Mouse (Mus musculus): ENCODE data around the gene Olfr1192-ps1.
"Not testable (repeated sequence)": the region's sequence is repeated elsewhere in the genome, so short reads cannot be mapped to it uniquely, and the experiment has no call there.

The Olfr1192-ps1 gene

DNA sequence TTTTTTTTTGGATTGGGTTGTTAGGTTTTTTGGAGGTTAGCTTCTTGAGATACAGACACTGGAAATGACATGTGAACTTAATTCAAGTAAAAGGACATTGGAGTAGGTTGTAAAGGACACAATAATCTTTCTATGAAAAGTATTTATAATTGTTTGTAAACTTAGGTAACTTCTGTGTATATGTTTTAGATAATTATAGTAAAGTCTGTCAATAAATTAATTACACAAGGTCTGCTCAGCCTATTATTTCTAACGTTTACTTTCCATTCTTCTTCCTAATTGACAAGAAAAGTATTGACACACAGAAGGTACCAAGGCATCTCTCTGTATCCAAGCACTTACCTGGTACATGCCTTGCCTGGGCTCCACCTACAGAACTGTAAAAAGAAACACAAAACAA lies at the start of gene Olfr1192-ps1:
Gene Olfr1192-ps1 (plus strand): TSS at position 301 of the 400 bp plus-strand sequence.
- no peak for TF ChIP-seq GATA4 (IDR thresholded peaks at IDR 0.05; ENCODE audit: insufficient replicate concordance, low read length)

DNA sequence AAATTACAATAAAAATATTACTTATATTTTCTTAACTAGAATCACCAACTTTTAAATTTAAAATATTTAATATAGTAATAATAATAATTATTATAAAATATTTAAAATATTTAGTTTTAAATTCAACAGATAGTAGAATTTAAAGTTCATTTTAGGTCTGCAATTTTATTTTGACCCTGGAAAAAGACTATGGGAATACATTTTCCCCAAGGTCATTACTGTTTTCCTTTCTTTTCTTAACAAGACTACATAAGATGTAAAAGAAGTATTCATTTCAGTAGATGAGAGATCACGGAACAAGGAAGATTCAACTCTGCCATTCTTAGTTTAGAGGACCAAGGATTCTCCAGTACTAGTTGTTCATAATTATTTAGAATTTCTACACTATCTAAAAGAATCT lies 8.1 kb upstream of the Olfr1192-ps1 start, which contains the start of gene Olfr1191-ps1:
Gene Olfr1191-ps1 (plus strand): TSS at position 301 of the 400 bp plus-strand sequence.
- TF ChIP-seq GATA4 (IDR thresholded peaks at IDR 0.05; ENCODE audit: insufficient replicate concordance, low read length): not testable (repeated sequence)

DNA sequence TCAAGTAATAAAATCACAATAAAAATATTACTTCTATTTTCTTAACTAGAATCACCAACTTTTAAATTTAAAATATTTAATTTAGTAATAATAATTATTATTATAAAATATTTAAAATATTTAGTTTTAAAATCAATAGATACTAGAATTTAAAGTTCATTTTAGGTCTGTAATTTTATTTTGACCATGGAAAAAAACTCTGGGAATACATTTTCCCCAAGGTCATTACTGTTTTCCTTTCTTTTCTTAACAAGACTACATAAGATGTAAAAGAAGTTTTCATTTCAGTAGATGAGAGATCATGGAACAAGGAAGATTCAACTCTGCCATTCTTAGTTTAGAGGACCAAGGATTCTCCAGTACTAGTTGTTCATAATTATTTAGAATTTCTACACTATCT lies 27.0 kb downstream of the Olfr1192-ps1 start, which contains the start of gene Olfr1193:
Gene Olfr1193 (plus strand): TSS at position 301 of the 400 bp plus-strand sequence.
- TF ChIP-seq GATA4 (IDR thresholded peaks at IDR 0.05; ENCODE audit: insufficient replicate concordance, low read length): not testable (repeated sequence)

DNA sequence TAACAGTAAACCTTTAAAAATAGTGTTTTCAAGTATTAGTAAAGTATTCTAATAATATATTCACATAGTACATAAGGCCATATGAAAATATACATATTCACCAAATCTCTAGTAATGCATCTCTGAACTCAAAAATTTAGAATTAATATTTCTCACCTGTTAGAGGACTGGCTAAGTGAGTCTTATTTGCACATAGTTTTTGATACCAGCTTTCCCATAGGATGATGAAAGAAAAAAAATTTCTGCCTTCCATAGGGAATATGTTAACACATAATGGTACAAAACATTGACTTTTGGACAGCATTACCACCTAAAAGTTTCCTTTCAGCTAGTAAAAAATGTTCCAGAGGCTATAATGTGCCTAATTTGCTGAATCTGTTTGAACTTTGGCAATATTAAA lies 40.8 kb downstream of the Olfr1192-ps1 start, which contains the start of gene Olfr1195:
Gene Olfr1195 (minus strand): TSS at position 101 of the 400 bp plus-strand sequence.
- TF ChIP-seq GATA4 (IDR thresholded peaks at IDR 0.05; ENCODE audit: insufficient replicate concordance, low read length): no peak

DNA sequence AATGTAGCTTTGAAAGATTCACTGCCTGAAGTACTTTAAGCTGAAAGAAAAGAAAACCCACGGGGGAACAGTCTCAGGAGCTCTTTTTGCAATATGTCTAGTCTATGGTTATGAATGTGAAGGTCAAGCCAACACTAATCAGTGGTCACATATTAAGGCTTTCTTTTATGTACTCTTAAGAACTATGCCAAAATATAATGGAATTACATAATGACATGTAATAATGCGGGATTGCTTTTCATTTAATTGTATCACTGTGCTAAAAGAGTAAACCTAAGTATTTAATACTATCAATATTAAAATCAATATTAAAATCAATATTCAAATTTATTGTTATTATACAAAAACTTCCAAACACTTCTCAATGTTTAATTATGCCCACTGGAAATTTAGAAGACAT lies 56.2 kb downstream of the Olfr1192-ps1 start, which contains the start of gene Olfr1196:
Gene Olfr1196 (minus strand): TSS at position 101 of the 400 bp plus-strand sequence.
- TF ChIP-seq GATA4 (IDR thresholded peaks at IDR 0.05; ENCODE audit: insufficient replicate concordance, low read length): no peak

Data from liver, adult (tissue).